Mouse (Mus musculus) MEL (cell line): ENCODE results near the gene Bex2.

Source experiments
- HCFC1 ChIP-seq: IDR thresholded peaks from 2 replicates; pipeline ENCODE4 v1.6.1; 2012; ENCODE audit warnings: low read depth, mild to moderate bottlenecking, inconsistent platforms, low read length, improper control_type of control experiment, moderate library complexity
- UBTF ChIP-seq: IDR thresholded peaks from 2 replicates; pipeline ENCODE4 v1.6.1; 2012; ENCODE audit warnings: low read depth, mild to moderate bottlenecking, inconsistent platforms, low read length, improper control_type of control experiment, moderate library complexity, borderline replicate concordance; ENCODE audit not compliant: insufficient read depth

- TF ChIP-seq UBTF (no peak), HCFC1 (no peak)
Observed at GRCm38 (mm10) chrX:136047528-136047927, 20.5 kb downstream of the Bex2 start.
